Mouse (Mus musculus) heart, postnatal 14 days (tissue): Measurements from ENCODE around the gene Chrnb2. TPM values are rescaled to one million over a fixed set of nuclear protein-coding genes. Genes with fewer than 3 reads are reported as not detected.

Experiments
- DNase-seq, 2 experiments: peaks; one replicate each; pipeline ENCODE4 v3.0.0; 2021 to 2022
- intact Hi-C: fragments of 180-260 bp; cut with DNase I; formaldehyde crosslinking; loops from one replicate; pipeline ENCODE4 v1.15.1; 2025
- total RNA-seq, 2 experiments: library from RNA; stranded (reverse); gene quantifications; 2 replicates each; pipeline ENCODE4 v1.2.3; 2021

Gene Chrnb2
- total RNA-seq, 2 experiments from 2014 or later = 0.20 to 0.29 TPM

GRCm38 (mm10) chr3:89781640-89782039, 17.2 kb upstream of the Chrnb2 start:
- intact Hi-C loops = loop anchor here (5.0 kb wide), 1 partner anchor 181 kb away; the partner anchor contains the start of gene Atp8b2
- no peak for DNase-seq

GRCm38 (mm10) chr3:89780102-89780501, 15.7 kb upstream of the Chrnb2 start:
- no peak for DNase-seq

GRCm38 (mm10) chr3:89776001-89776400, 11.6 kb upstream of the Chrnb2 start:
- intact Hi-C loops = loop anchor here (5.0 kb wide), 1 partner anchor 301 kb away; no protein-coding TSS in a partner anchor
- DNase-seq = no peak

More at GRCm38 (mm10) chr3:89780102-89780501, 15.7 kb upstream of the Chrnb2 start:
- intact Hi-C loops = loop anchor here (5.0 kb wide), 1 partner anchor 182 kb away; the partner anchor contains the start of gene Atp8b2

GRCm38 (mm10) chr3:89774236-89774960, 10.0 kb upstream of the Chrnb2 start:
- no peak for DNase-seq
- intact Hi-C loops = loop anchor here (5.0 kb wide), 1 partner anchor 262 kb away; no protein-coding TSS in a partner anchor

- DNase-seq = peak; percentile 49 to 57
- intact Hi-C loops = loop anchor here (2.0 to 5.0 kb wide), 2 partner anchors 59 to 261 kb away; partner anchors contain the start of gene Adar
These were observed 9.3 kb upstream of the Chrnb2 start for GRCm38 (mm10) chr3:89773740-89774211.

- intact Hi-C loops = loop anchor here (1.0 to 5.0 kb wide), 3 partner anchors 39 to 261 kb away; partner anchors contain the start of gene Adar
- DNase-seq = peak; percentile 96
These were observed 8.7 kb upstream of the Chrnb2 start, which contains the start of gene Ube2q1 for GRCm38 (mm10) chr3:89772968-89773709. TSS of gene Ube2q1 (plus strand) at chr3:89773616.

GRCm38 (mm10) chr3:89772588-89772967, 8.1 kb upstream of the Chrnb2 start:
- intact Hi-C loops = loop anchor here (1.0 to 5.0 kb wide), 3 partner anchors 38 to 260 kb away; partner anchors contain the start of gene Adar
- peak; percentile 75 to 86 for DNase-seq

GRCm38 (mm10) chr3:89770425-89771002, 6.1 kb upstream of the Chrnb2 start:
- no peak for DNase-seq

GRCm38 (mm10) chr3:89769584-89769983, 5.2 kb upstream of the Chrnb2 start:
- DNase-seq = no peak
- intact Hi-C loops = no loop called here

More at GRCm38 (mm10) chr3:89770425-89771002, 6.1 kb upstream of the Chrnb2 start:
- intact Hi-C loops = loop anchor here (5.0 kb wide), 1 partner anchor 258 kb away; no protein-coding TSS in a partner anchor

- intact Hi-C loops = no loop called here
- no peak for DNase-seq
These were observed 4.6 kb downstream of the Chrnb2 start for GRCm38 (mm10) chr3:89759786-89760185.

- no peak for DNase-seq
- intact Hi-C loops = no loop called here
These were observed 6.6 kb downstream of the Chrnb2 start for GRCm38 (mm10) chr3:89757851-89758250.

GRCm38 (mm10) chr3:89755283-89755682, 9.1 kb downstream of the Chrnb2 start:
- intact Hi-C loops = no loop called here
- DNase-seq = no peak

GRCm38 (mm10) chr3:89752307-89752706, 12.1 kb downstream of the Chrnb2 start:
- no peak for DNase-seq
- intact Hi-C loops = no loop called here

GRCm38 (mm10) chr3:89738509-89738908, 25.9 kb downstream of the Chrnb2 start:
- intact Hi-C loops = no loop called here
- no peak for DNase-seq

GRCm38 (mm10) chr3:89732091-89732490, 32.3 kb downstream of the Chrnb2 start:
- no peak for DNase-seq
- intact Hi-C loops = loop anchor here (5.0 kb wide), 1 partner anchor 125 kb away; no protein-coding TSS in a partner anchor

GRCm38 (mm10) chr3:89730350-89731331, 33.8 kb downstream of the Chrnb2 start:
- DNase-seq = peak; percentile 83 to 86
- intact Hi-C loops = loop anchor here (5.0 kb wide), 1 partner anchor 127 kb away; no protein-coding TSS in a partner anchor

GRCm38 (mm10) chr3:89728848-89729247, 35.6 kb downstream of the Chrnb2 start:
- intact Hi-C loops = no loop called here
- DNase-seq = no peak

- intact Hi-C loops = no loop called here
These were observed 37.4 kb downstream of the Chrnb2 start for GRCm38 (mm10) chr3:89727028-89727427.

More at GRCm38 (mm10) chr3:89727028-89727427, 37.4 kb downstream of the Chrnb2 start:
- peak; percentile 32 to 48 for DNase-seq
